Mouse (Mus musculus): Measurements from ENCODE around the gene Fcgrt. TPM values are rescaled to one million over a fixed set of nuclear protein-coding genes. Genes with fewer than 3 reads are reported as not detected.
A peak's percentile ranks its signal among the peaks of the same experiment; 100 is the strongest.

The Fcgrt gene
- total RNA-seq, 2 experiments from 2014 or later = 66.1 to 71.7 TPM

DNA sequence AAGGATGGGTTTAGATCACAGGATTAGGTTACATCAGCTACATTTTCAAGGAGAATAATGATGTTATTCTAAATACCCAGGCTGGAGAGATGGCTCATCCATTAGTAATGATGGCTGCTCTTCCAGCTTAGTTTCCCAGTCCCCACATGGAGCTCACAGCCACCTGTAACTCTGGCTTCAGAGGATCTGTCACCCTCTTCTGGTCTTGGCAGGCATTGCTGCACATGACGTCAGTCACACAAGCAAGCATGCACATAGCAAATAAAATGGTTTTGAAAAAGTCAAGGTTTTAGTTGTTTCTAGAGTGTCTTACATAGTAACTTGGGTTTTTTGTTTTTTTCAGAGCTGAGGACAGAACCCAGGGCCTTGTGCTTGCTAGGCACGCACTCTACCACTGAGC lies 31.4 kb downstream of the Fcgrt start:
- intact Hi-C loops (cut with DNase I) = loop anchor here (10.0 kb wide), 1 partner anchor 233 kb away; no protein-coding TSS in a partner anchor
- DNase-seq (ENCODE audit: low spot score) = no peak

DNA sequence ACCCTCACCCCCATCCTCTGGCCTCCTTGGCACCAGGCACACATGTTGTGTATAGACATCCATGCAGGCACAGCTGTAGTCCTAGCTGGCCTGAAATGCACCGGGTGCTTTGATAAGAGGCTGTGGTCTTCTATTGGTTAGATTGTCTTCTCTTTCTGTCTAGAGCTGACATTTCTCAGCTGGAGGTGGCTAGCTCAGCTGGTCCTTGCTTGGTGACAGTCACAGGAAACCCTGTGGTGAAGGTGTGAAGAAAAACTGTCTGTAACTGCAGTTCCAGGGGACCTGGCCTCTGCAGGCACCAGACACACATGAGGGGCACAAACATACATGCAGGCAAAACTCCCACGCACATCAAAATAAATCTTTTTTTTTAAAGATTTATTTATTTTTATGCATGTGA lies 34.0 kb downstream of the Fcgrt start:
- intact Hi-C loops (cut with DNase I) = loop anchor here (2.0 to 10.0 kb wide), 2 partner anchors 87 to 235 kb away; no protein-coding TSS in a partner anchor
- no peak for DNase-seq (ENCODE audit: low spot score)

DNA sequence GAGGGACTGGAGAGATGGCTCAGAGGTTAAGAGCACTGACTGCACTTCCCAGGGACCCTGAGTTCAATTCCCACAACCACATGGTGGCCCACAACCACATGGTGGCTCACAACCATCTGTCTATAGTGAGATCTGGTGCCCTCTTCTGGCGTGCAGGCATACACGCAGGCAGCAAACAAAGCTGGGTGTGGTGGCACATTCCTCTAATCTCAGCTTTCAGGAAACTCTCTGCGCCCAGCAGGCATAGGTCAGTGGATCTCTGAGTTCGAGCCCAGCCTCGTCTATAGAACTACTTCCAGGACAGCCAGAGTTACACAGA lies 35.7 kb downstream of the Fcgrt start:
- intact Hi-C loops (cut with DNase I) = loop anchor here (2.0 kb wide), 1 partner anchor 85 kb away; no protein-coding TSS in a partner anchor
- no peak for DNase-seq (ENCODE audit: low spot score)

DNA sequence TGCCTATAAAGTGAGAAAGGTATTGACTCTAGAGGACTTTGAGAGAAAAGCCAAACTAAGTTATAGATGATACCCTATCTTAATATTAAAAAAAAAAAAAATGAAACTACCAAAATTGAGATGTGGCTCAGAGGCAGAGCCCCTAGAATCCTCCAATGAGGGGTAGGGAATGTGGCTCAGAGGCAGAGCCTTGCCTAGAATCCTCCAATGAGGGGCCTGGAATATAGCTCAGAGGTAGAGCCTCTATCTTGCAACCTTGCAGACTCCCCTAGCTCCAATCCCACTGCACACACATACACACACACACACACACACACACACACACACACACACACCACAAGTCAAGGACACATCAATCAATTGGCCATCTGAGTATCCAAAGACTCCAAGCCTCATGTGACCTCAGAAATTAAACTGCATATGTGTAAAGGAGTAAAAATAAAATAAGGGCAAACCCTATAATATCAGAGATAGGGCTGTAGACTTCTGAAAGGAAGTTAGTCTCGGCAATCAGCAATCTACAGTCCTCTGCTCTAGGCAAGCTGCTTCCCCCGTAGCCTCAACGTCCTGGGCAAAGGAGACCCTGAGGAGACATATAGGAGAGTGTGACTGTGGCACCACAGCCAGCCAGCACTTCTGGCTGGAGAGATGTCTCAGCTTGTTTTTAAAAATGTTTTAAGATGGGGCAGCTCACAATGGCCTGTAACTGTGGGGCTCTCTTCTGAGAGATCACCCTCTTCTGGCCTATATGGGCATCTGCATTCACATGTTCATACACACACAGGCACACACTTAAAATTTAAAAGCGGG lies 36.3 kb downstream of the Fcgrt start:
- DNase-seq (ENCODE audit: low spot score) = no peak
- intact Hi-C loops (cut with DNase I) = no loop called here

DNA sequence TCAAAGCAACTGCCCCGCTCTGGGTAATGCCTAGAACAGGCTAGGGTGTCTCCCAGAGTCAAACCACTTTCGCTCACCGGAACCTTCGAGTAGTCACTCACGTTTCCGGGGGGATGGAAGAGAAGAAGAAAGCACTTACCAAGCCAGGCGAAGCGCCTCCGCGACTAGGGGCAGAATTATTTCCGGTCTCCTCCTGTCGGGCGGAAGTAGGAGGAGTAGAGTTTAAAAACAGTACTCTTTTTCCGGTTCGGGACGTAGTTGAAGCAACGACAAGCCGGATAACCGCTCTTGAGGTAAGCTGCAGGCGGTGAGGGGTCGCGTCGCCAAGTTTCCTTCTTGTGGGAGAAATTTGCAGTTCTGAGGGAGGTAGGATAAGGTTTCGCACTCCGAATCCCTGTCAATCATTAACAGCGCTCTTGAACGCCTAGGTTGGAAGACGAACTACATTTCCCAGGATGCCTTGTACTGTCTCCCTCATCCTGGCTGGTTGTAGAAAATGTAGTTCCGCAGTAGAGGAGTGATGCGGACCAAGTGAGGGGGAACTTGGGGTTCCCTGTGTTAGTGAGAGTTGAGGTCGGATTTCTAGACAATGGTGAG lies 41.3 kb downstream of the Fcgrt start, which contains the start of the genes Nosip and Prrg2:
Nosip (plus strand) TSS at position 191 of the 597 bp plus-strand sequence.
Prrg2 (minus strand) TSS at position 439 of the 597 bp plus-strand sequence.
- peak; percentile 87 for DNase-seq (ENCODE audit: low spot score)
- intact Hi-C loops (cut with DNase I) = no loop called here

DNA sequence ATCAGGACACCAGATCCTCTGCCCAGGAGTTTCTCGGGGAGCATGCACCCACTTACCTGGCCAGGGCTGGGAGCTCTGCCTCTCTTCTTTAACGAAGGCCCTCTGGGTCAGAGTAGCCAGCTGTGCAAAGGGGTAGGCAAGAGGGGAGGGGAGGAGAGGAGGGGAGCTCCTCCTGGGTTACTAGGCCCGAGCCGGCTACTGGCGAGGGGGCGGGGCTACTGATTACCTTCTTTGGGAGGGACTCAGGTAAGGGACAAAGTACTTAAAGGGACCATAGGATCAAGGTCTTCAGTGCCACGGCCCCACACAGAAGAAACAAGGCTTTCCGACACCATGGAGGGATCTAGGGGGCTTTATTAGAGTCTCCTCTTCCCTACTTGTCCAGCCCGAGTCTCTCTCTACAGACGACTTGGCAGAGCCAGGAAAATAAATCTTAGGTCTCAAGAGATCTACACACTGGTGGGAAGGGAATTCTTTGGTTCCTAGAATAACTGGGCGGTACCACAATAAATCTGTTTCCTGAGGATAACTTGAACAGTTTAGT lies 42.0 kb downstream of the Fcgrt start:
- intact Hi-C loops (cut with DNase I) = no loop called here

DNA sequence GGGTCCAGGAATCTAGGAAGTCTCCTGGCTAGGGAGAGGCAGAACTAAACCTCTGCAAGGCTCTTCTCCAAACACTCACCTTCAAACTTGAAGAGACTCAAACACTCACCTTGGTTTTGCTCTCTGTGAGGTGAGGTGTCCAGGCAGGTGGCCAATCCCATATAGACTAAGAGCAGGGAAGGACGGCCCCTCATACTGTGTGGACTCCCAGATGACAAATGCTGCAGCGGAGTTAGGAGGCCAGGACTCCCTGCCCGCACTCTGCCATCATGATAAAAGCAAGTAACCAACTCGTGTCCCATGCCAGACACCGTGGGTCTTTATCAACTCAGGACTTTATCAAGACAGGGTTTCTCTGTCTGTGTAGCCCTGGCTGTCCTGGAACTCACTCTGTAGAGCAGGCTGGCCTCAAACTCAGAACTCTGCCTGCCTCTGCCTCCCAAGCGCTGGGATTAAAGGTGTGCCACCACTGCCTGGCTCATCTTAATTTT lies 43.0 kb downstream of the Fcgrt start:
- intact Hi-C loops (cut with DNase I) = no loop called here
- DNase-seq (ENCODE audit: low spot score) = no peak

More for the DNA sequence above, 42.0 kb downstream of the Fcgrt start:
- DNase-seq (ENCODE audit: low spot score) = no peak

DNA sequence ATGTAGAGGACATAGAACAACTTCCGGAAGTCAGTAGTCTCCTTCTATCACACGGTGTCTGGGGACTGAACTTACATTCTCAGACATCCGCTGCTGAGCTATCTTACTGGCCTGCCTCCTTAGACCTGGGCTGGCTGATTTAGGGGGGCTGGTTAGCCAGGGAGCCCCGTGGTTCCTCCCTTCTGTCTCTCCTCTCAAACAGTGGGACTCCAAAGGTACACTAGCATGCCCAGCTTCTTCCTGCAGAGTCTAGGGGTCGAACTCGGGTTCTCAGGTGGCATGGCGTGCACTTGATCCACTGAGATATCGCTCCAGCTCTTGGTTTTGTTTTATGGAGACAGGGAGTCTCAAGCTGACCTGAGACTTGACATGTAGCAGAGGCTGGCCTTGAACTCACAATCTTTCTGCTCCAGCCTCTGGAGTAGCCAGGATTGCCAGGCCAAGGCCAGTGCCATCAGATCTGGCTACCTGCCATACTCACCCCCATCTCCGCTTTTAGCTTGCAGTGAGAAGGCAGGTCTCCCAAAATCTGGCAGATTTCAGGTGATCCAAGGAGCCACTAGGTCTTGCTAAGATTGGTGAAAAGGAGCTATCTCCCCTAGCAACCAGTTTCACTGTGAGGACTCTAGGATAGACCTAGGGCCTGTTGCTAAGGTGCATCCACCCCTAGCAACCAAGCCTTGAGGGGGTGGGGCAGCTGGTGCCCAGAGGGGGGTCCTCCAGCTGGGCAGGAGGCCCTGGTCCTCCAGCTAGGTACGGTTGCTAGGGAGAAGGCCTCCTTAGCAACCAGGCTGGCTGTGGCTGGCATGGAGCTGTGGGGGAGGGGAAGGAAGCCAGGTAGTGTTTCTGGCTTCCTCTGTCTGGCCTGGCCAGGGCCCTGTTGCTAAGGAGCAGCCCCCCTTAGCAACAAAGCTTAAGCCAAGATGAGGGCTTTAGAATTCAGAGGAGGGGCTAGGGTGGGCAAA lies 44.8 kb downstream of the Fcgrt start:
- DNase-seq (ENCODE audit: low spot score) = no peak
- intact Hi-C loops (cut with DNase I) = no loop called here

DNA sequence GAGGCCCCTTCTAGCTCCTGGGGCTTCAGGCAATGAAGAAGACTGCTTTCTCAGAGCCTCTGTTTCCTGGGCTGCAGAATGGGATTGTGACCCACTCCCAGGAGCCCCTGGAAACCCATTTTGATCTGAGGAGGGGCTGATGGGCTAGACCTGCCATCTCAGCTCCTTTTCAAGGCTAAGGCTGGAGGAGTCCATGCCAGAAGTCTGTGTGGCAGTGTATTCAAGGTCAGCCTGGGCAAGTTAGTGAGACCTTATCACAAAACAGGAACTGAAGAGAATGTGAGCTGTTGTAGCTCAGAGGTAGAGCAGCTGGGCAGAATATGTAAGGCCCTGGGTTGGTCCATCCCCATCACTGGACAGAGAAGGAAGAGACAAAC lies 46.7 kb downstream of the Fcgrt start:
- intact Hi-C loops (cut with DNase I) = no loop called here

DNA sequence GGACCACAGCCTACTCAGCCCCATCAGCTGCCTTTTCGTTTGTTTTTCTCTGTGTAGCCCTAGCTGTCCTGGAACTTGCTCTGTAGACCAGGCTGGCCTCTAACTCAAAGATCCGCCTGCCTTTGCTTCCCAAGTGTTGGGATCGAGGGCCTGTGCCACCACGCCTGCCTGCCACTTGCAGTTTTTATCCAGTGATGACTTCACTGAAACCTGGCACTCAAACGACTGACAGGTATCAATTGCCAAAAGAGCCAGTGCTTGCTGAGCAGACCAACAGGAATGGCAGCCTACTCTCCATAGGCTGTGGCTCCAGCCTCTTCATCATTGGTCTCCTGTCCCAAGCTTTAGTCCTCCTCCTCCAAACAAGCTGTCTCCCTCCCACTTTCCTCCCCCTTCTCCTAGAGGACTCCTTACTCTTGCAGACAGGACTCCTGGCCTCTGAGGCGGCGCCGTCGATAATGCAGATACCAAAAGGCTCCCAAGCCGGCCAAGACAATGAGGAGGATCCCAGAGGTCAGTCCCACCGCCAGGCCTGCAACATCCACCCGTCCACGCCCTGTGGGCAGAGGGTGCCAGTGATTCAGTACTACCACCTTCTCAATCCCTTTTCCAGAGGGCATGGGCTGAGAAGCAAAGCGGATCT lies 47.2 kb downstream of the Fcgrt start:
- no peak for DNase-seq (ENCODE audit: low spot score)
- intact Hi-C loops (cut with DNase I) = no loop called here

More for the DNA sequence above, 46.7 kb downstream of the Fcgrt start:
- no peak for DNase-seq (ENCODE audit: low spot score)

DNA sequence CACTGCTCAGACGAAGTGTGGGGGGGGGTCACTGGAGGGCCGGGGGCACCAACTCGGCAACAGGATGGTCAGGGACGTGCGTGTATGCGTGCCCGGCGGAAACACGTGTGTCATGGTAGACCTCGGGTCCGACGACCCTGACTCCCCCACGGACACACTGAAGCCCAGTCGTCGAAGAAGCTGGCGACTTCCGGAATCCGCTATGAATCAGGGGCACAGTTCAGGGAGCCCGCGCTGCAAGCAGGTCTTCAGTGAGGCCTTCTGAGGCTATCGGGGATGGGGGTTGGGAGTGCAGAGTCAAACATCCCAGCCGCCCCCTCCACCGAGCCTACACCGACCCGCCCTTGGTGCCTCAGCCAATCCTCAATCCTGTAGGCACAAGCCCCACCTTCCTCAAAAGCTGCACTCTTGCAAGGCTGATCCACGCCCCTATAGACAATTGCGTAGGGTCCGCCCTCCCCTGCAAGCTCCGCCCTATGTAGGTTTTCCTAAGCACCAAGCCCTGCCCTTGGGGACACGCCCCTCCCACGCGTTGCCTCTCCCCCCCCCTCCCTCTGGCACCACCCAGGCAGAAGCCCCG lies 49.6 kb downstream of the Fcgrt start:
- peak; percentile 93 for DNase-seq (ENCODE audit: low spot score)
- intact Hi-C loops (cut with DNase I) = loop anchor here (2.0 kb wide), 1 partner anchor 33 kb away; no protein-coding TSS in a partner anchor

DNA sequence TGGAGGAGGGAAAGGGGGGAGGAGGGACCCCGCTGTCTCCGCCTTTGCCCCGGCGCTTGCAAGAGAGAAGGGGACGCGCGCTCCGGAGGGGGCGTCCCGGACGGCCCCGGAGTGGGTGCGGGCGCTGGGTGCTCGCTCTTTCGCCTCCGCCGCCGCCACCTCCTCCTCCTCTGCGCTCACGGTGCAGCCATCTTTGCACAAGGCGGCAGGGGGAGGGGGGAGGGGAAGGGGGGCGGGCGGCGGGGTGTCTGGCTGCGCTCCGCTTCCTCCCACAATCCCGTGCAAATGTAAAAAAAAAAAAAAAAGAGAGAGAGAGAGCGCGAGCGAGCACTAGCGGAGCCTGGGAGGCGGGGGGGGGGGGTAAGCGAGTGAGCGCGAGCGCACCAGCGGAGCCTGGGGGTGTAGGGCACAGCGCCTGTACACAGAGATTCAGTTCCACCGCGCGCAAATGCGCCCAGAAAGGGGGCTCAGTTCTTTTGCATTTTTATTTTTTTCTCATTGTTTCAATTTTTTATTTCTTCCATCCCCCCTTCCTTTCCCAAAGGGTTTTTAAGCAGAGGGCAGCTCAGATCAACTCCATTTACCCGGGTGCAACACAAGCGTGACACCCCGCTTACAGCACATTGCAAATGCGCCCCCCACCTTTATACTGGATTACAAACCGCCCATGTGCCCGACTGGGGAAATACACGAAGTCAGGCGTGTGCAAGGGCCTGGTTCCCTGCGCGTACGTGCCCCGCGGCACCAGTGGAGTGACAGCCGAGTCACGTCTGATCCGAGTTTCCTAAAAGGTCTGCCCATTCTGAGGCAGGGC lies 50.3 kb downstream of the Fcgrt start:
- intact Hi-C loops (cut with DNase I) = loop anchor here (2.0 kb wide), 1 partner anchor 33 kb away; no protein-coding TSS in a partner anchor

DNA sequence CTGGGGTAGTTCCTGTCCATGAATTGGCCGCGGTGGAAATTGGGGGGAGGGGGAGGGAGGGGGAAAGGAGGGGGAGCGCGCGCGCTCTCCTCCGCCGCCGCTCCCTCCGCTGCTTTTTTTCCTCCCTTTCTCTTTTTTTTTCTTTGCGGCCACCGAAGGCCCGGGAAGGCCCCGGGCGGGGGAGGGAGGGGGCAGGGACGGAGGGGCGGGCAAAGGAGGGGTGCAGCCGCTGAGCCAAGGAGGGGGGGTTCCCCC lies 50.9 kb downstream of the Fcgrt start, which contains the start of gene Prr12:
Prr12 (minus strand) TSS at position 20 of the 255 bp plus-strand sequence.
- intact Hi-C loops (cut with DNase I) = loop anchor here (2.0 kb wide), 1 partner anchor 32 kb away; no protein-coding TSS in a partner anchor
- DNase-seq (ENCODE audit: low spot score) = no peak

More for the DNA sequence above, 50.3 kb downstream of the Fcgrt start:
- peak; percentile 74 for DNase-seq (ENCODE audit: low spot score)

DNA sequence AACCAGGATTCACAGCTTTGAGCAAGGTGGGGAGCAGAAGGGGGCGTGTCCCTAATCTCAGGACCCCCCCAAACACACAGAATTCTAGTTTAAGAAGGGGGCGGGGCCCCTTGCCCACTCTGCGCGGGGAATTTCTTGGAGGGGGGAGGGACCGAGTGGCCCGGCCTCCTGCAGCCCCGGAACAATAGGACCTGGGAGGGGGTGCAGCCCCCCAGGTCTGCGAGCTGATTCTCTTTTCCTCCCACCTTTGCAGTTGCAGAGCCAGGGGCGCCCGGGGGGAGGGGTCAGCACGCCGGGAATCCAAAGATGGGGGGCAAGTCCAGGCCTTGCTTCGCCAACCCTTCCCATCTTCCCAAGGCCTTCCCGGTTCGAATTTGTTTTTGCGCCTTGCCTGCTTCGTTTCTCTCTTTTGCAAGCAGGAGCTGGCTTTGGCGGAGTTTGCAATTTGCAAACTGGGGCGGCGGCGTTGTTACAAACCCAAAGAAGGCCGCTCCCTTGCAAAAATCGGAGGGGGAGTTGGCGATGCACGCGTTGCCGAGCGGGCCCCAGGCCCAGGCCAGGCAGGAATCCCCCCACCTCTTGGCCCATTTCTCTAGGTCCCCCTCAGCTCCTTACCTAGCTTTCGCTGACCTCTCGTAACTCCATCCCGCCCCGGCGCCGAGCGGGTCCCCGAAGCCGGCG lies 51.3 kb downstream of the Fcgrt start:
- DNase-seq (ENCODE audit: low spot score) = no peak
- intact Hi-C loops (cut with DNase I) = loop anchor here (2.0 kb wide), 1 partner anchor 32 kb away; no protein-coding TSS in a partner anchor

DNA sequence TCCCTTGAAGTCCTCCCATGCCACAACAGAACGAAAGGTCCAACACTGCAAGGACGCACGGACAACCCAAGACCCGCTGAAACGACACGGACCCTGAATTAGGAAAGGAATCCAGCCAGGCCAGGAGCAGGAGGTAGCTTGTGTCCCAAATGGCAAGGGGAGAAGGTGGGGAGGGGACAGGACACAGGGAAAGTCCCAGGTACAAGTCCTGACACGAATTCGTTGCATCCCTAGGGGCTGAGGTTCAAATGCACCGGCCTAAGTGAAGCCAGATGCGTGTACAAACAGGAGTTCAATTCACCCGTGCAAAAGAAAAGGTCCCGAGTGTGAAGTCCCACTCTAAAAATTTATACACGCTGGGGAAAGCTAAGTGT lies 52.1 kb downstream of the Fcgrt start:
- intact Hi-C loops (cut with DNase I) = no loop called here
- no peak for DNase-seq (ENCODE audit: low spot score)

DNA sequence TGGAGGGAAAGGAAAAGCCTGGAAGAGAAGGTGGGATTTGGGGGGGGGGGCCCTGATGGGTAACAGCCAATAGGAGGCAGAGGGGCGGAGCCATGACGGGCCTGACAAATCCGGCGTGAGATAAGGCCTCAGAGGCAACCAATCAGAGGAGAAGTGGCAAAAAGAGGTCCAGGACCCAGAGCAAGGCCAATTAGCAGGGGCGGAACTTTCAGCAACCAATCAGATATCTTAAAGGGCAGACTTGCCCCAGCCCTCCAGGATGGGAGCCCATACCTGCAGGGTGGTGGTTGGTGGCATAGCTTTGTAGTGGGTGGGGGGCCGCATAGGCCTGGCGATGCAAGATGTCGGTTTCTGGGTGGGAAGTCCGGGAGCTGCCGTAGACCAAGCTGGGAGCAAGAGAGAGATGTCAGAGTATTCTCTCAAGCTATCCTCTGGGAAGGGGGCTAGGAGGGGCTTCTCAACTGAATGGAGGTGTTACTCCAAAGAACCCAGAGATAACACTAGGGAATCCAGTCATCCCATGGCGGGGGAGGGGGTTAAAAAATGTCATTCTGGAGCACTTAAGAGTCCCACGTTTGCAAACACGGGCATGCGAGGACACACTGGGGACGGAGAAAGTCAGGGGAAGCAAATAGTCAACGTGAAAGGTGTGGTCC lies 52.6 kb downstream of the Fcgrt start:
- peak; percentile 70 for DNase-seq (ENCODE audit: low spot score)
- intact Hi-C loops (cut with DNase I) = no loop called here

Measured in heart, postnatal 25 days (tissue).